Mouse (Mus musculus) cortical plate, adult 2 months (tissue): ENCODE measurements around the gene Spns2.

Source experiments
- CTCF ChIP-seq: fragments of 200-500 bp; IDR thresholded peaks from 2 replicates; pipeline ENCODE4 v1.5.1; 2011; ENCODE audit warnings: mild to moderate bottlenecking, control low read depth, low read length; ENCODE audit not compliant: insufficient read depth; ENCODE audit errors: extremely low read depth
- POLR2A ChIP-seq: fragments of 200-500 bp; IDR thresholded peaks from 2 replicates; pipeline ENCODE4 v1.6.1; 2011; ENCODE audit warnings: mild to moderate bottlenecking, low read length, control low read depth; ENCODE audit not compliant: insufficient read depth; ENCODE audit errors: extremely low read depth

DNA sequence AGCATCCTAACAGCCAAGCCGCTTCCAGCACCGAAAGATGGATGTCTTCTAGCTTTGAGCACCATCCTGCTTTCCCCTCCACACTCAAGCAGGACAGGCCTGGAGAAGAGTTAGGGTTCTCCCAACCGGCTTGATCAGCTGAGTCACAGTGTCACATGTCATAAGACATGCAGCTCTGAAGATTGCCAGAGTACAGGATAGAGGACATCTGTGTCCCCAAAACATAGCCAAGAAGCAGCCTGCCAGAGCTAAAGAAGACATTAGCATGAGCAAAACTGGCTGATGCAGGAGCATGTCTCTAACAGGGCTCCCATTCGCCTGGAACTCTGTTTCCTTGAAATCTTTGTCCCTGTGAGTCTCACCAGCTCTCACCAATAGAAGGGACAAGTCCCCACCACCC is 36.5 kb upstream of the Spns2 start:
- TF ChIP-seq CTCF (no peak), POLR2A (no peak)
